Mouse (Mus musculus): ENCODE data around the gene Rusc1.
"Not testable (repeated sequence)": the region's sequence is repeated elsewhere in the genome, so short reads cannot be mapped to it uniquely, and the experiment has no call there.

Rusc1 gene

GRCm38 (mm10) chr3:89091811-89092508 lies 1.2 kb downstream of the Rusc1 start:
- DNase-seq = peak; percentile 64

DNA sequence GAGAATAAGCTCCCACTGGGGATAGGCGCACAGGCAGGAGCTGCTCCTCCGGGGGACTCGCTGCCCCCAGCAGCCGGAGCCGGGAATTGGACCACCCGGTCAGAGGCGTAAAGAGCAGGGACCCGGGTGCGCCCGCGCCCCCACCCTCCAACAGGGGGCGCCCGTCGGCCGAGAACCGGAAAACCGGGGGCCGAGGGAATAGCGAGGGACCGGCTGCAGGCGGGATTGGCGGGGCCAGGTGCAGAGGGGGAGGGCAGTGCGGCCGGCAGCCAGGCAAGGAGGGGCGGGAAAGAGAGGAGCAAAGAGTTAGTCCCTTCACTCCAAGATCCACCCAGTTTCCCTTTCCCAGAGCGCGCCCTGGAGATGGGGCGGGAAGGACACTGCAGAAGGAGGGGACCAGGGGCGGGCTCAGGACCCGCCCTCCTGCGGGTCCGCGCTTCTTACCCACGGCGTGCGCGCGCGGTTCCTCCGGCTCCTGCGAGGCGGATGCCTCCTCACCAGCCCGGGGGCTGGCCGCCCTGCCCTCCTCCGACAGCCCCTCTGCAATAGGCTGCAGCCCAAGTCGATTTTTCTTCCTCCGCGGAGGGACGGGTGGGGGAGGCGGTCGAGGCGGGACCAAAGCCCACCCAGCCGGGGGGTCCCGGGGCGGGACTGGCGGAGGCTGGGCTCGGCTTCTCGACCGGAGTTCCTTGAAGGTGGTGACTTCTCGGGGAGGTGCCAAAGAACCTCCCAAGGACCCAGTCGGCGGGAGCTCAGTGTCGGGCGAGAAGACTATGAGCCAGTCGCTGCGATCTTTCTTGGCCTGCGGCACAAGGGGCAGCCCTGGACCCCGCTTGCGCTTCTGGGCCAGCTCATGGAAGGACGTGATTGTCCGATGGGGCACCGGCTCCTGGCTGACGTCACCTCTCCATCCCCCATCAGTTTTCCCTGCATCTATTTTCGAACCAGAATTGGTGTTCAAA lies 2.1 kb downstream of the Rusc1 start:
- peak; percentile 89 for DNase-seq

DNA sequence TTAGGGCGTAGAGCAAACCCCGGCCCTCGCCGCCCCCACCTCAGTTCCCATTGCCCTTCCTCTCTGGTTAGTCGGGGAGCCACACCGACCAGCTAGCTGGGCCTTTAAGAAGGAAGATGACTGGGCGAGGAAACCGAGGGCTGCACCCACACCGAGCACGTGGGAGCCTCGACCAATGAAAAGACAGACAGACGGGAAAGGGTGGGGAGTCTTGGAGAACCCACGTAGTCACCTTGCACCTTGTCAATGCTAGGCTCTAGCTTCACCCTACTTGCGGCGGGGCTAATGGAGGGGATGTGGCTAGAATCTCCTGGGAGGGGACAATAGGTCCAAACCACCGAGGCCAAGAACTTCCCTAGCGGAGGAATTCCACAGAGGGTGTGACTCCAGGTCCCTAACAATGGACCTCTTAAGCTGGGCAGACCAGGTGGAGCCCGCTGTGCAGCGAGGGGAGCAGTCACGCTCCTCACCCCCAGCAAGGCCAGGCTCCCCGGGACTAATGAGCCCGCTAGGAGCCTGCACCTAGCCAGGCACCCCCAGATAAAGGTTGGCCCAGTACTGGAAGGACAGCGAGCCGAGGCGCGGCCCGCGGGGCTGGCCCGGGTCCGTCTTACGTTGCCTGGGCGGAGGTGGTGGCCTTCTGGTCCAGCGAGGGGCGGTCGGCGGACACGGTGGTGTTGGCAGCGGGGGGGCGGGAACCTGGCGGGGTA lies 3.1 kb downstream of the Rusc1 start:
- DNase-seq = peak; percentile 88

- peak; percentile 56 for DNase-seq
These were observed 4.1 kb downstream of the Rusc1 start for GRCm38 (mm10) chr3:89088974-89089373.

DNA sequence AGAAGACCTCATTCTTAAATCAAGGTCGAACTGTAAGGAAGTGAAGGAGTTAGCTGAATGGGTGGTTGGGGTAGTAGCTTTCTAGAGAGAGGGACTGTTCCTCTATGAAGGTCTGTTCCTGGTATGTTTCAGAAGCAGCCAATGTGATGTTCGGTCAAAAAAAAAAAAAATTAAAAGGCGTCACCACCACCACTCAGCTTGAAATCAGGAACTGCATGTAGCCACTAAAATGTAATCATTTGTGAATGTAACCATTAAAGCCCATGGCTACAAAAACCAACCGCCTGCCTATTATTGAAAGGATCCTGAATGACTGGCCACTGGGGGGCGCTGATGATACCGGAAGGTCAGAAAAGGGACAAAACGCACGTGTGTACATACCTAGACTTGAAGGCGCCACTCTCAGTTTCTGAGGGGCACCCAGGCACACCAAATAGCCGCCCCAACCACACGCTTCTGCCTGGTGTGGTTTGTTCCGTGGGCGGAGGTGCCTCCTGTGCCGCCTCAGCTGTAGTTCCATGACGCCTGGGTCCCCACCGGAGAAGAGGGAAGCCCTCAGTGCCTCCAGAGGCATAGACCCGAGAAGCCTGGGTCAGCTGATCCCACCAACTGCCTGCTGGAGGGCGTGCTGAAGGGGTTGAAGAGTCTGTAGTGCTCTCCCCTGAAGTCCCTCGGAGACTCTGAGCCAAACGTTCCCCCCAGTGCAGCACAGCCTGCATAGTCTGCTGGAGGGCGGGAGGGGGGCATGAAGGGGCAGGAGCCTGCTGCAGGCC lies 5.6 kb downstream of the Rusc1 start:
- DNase-seq = peak; percentile 64

DNA sequence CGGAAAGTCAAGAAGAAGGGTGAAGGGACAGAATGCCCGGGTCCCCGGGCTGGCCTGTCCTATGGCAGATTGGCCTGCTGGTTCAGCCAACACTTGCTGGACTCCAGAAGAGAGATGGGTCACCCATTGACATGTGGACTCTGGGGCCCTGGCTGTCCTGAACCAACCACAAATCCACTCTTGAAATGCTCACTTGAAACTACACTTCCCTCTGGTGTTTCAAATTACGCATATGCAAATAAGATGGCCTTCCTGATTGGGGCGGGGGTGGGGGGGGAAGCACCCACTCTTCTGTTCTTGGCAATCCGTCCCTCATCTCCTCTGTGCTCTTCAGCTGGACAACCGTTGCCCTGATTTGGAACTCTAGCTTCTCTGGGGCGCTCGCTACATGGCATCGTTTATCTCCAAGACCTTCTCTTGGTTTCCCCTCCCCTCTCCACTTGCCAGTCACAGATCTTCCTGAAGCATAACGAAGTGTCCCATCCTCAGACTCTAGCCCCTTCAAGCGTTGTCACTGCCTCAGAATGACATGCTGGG lies 8.4 kb downstream of the Rusc1 start:
- DNase-seq = no peak

DNA sequence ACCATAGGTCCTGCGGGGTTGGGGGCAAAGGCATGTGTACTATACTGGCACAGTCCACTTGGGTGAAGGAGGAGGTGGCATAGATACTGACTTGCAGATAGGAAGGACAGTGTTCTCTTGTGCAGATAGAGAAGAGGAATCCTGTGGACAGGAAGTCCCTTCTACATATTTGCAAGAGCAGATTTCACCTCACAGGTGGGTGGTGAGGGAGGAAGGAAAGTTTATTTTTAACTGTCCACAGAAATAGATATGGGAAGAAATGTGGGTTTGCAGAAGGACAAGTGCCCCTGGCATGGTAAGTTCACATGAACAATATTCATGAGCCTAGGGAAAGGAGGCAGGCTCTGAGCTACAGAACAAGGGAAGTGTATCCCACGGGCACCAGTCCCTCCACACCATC lies 9.0 kb downstream of the Rusc1 start:
- no peak for DNase-seq

- DNase-seq = not testable (repeated sequence)
These were observed 10.8 kb downstream of the Rusc1 start for GRCm38 (mm10) chr3:89082287-89082686.

GRCm38 (mm10) chr3:89077383-89077782 lies 15.7 kb downstream of the Rusc1 start:
- DNase-seq = no peak

GRCm38 (mm10) chr3:89067265-89067664 lies 25.8 kb downstream of the Rusc1 start:
- DNase-seq = no peak

- DNase-seq = no peak
These were observed 31.4 kb downstream of the Rusc1 start for GRCm38 (mm10) chr3:89061696-89062095.

DNA sequence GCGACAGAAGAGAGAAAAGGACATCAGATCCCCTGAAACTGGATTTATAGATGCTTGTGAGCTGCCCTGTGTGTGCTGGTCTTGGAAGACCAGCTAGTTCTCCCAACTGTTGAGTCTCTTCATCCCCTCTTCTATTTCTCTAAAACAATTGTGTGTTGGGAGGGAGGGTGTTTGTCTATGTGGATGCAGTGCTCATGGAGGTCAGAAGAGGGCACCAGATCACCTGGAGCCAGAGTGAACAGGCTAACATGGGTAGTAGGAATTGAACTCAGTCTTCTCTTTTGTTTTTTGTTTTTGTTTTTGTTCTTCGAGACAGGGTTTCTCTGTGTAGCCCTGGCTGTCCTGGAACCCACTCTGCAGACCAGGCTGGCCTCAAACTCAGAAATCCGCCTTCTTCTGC lies 34.3 kb downstream of the Rusc1 start:
- peak; percentile 10 for DNase-seq

GRCm38 (mm10) chr3:89058361-89058760 lies 34.8 kb downstream of the Rusc1 start:
- DNase-seq = no peak

GRCm38 (mm10) chr3:89043359-89043758 lies 49.8 kb downstream of the Rusc1 start:
- no peak for DNase-seq
